Mouse (Mus musculus) WW6 (cell line): ENCODE data around the gene Zfand3.

Experiments
- DNase-seq: peaks from one replicate; pipeline ENCODE4 v3.0.0-alpha.2; 2013; ENCODE audit warnings: low read depth, low spot score

Zfand3 gene

DNA sequence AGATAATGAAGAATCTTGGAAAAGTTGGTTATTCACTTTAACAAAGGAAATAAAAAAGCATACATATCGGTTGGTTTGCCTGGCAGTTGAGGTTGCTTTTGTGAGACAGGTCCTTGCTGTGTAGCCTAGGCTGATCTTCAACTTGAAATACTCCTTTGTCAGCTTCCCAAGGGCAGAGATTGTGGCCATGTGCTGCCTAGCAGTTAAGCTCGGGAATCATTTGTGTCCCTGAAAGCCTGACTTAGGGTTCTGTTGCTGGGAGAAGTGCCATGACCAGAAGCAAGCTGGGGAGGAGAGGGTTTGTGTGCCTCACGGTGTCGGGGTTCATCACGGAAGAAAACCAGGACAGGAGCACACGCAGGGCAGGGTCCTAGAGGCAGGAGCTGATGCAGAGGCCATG lies 143.8 kb downstream of the Zfand3 start:
- no peak for DNase-seq

DNA sequence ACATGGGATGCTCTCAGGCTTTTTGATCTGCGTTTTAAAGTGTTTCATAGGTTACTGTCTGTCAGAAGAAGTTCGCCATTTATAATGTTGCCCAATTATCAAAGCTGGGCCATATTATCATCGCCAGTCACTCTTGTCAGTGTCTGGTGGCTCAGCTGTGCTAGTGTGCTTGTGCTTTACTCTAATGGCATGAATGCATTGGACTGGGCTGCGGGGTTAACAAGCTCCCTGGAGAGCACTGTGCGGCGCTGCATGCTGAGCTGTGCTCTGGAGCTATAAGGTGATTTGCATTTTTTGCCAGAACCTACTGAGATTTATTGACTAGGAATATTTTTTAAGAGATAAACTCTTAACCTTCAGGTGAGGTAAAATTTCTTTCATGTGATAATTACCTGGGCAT lies 145.4 kb downstream of the Zfand3 start:
- no peak for DNase-seq

DNA sequence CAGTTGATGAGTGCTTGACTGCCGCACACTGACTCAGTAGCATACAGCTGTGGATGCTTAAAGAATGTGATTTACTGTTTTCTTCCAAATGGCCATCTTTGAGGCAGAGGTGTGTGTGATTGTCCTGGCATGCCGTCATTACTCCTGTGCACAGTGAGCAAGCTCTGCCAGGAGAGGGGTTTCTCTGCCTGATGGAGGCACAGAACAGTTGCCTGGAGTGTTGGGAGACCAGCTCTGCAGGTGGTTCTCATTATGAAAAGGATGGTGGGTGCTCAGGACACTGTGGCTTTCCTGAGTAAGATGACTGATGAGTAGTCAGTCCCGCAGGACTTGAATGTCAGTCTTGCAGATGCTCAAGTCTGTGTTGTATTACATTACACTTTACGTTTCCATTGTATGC lies 149.6 kb downstream of the Zfand3 start:
- DNase-seq: no peak

DNA sequence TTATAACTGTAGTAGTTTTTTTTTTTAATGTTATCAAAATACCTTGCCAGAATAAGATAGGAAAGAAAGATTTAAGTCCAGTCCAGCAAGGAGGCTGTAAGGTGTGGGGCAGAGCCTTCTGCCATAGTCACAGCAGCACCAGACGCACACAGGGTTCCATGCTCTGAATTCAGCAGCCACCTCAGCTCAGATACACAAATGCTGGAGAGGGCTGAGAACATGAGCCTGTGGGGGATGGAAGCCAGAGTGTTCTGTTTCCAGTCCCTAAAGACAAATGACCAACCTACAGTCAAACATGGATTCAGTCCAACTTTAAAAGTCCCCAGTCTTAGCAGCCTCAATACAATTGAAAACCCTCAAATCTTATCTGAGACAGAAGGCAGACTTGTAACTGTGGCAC lies 150.3 kb downstream of the Zfand3 start:
- no peak for DNase-seq

DNA sequence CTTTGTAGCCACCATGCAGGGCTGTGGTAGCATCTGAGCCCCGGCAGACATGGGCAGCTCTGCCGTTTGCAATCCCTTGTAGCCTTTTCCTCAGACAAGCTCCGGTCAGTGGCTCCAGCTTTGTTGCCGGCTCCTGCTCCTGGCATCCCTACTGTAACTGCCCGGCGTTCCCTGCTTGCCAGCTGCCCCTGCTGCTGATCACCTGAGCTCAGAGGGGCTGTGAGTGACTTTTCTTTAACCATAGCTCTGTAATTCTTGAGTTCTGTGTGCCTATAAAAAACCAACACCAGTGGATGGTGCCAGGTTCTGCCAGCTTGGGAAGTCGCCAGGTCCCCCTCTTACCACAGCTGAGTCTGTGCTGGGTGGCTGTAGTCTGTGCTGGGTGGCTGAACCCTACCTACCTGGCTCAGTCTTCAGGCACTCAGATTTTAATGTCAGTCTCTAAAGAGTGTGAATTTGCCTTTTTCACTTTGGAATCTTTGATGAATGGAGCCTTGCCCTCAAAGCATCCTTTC lies 150.9 kb downstream of the Zfand3 start:
- DNase-seq: no peak

DNA sequence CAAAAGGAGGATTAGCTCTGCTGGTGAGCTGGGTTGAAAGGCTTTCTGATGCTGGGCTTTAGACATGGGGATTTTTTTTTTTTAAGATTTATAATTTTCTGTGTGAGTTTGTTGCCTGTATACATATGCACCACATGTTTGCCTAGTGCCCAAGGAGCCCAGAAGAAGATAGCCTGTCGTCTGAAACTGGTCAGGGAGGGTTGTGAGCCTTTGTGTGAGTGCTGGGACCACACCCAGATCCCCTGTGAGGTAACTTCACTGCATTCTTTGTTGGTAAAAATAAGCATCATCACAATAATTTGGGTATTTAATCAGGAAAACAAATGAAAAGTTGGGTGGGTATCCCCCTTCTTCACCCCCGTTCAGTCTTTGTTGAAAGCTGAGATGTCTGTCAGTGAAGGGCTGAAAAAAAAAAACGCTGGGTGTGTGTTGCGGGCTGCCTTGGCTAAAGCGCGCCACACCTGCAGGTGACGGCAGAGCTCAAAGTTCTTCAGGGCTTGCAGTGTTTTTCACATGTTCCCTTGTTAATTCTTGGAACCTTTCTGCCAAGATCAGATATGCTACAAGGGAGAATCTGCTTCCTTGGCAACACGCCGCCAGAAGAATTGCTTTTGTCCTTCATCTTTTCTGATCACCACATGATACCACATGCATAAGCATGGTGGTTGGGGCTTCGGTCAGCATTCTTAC lies 154.0 kb downstream of the Zfand3 start:
- no peak for DNase-seq

DNA sequence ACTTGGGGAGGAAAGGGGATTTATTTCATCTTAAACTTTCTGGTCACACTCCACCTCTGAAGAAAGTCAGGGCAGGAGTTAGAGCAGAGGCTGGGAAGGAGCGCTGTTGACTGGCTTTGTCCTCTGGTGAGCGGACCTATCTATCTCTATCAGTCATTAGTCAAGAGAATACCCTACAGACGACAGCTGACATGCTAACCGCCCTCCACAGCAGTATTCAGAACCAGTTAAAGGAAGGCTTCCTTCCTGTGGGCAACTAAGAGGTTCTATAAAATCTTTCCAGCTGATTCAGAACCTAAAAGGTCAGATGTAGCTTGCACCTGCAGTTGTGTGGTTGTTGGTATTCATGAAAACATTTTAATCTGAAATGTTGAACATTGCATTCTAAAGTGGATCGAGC lies 154.8 kb downstream of the Zfand3 start:
- no peak for DNase-seq

DNA sequence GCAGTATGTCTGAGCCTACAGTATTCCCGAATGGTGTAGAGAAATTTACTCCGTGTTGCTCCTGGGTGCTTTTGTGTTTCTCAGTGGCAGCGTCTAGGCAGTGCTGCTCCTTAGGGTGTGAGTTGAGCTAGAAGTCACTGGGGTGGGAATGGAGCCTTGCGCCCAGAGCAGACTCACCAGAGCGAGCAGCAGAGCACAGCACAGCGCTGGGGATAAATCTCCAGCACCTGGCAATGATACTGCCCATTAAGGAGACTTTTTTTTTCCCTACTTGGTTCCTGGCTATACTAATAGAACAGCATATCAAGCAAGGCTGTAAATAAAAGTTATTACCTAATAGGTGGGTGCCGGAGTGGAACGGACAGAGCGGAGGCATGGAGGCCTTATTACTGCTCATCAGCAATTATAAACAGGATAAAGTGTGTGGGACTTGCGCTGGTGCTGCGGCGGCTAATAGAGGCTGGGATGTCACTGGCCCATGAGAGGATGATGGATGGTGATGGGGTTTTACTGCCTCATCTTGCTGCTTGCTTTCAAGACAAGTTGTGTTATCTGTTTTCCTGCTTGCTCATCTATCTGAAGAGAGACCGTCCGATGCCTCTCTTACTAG lies 156.4 kb downstream of the Zfand3 start:
- no peak for DNase-seq

DNA sequence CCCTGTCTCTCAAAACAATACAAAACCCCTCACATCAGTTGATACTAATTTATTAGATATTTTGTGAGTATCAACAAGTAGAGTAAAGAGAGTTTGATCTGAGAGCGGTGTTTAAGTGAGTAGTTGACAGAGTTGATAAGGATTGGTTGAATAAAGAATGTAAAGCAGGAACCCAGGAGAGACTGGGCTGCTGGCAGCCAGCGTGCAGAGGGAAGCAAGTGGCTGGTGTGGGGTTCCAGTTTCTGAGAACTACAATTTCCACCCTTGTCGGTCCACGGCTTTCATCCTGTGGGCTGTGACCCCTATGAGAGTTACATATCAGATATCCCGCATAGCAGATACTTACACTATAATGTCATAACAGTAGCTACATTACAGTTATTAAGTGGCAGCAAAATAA lies 158.4 kb downstream of the Zfand3 start:
- DNase-seq: no peak

DNA sequence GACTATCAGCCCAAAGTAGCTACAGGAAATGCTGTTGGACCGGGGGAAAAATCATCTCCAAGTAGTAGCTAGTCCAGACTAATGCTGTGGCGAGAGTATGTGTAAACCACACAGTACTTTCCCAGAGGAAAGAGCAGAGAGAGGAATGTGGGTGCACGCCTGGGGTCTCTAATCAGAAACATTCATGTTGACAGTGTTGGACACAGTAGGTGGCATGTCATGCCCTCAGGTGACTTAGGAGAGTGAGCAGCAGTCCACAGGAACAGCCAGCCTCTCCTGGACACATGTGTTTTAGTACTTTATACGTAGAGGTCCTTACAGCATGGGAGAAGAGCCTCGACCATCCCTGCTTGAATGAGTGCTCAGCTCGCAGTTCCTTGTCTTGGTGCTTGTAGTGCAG lies 159.3 kb downstream of the Zfand3 start:
- DNase-seq: no peak

DNA sequence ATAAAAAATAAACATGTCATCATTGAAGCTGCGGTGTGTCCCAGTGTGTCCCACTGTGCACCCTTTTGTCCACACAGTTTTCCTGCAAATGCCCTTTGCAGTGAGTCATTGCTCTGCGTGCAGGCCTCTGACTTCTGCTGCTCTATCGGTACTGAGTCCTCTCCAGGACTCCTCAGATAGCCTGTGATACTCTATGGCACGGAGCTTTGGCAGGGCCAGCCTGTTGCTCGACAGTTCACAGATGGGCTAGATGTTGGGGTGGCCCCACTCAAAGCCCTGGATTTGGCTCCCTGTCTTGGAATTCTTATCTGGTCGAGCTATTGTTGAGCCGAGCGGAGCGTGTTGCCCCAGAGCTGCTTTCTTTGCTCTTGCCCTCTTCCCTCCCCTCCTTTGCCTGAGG lies 160.3 kb downstream of the Zfand3 start:
- DNase-seq: no peak

DNA sequence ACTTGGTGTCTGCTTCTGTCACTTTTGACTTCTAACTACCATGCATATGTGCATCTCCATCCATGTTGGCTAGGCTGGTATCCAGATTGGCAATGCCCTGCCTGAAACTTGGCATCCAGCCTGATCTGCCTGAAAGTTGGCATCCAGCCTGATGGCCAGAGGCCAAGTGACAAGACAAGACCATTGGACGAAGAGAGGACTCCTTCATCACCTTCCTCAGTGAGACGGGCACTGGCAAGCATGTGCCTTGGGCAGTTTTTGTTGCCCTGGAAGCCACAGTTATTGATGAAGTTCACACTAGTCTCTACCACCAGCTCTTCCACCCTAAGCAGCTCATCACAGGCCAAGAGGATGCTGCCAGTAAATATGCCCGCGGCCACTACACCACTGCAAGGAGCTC lies 172.9 kb downstream of the Zfand3 start:
- DNase-seq: no peak

DNA sequence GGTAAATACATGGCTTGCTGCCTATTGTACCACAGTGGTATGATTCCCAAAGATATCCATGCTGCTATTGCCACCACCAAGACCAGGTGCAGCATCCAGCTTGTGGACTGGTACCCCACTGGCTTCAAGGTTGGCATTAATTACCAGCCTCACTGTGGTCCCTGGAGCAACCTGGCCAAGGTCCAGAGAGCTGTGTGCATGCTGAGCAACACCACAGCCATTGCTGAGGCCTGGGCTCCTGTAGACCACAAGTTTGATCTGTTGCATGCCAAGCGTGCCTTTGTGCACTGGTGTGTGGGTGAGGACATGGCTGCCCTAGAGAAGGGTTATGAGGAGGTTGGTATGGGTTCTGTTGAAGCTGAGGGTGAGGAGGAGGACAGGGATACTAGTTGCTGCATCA lies 173.9 kb downstream of the Zfand3 start:
- no peak for DNase-seq

DNA sequence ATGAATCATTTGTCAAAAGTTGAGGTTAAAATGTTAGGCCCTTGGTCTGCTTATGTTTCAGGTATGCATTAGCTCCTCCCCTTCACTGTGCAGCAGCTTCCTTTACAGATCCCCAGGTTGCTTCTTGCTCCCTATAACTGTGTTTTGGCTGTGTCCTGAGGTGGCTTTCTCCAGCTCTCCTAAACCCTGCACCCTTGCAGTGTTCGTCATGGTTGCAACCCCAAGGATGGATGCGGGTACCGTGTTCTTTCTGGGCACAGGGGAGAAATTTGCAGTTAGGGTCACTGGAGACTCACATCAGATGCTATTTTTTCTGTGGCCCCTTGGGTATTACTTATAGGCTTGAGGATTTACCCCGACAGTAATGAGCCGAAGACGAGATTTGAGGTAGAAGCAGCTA lies 175.7 kb downstream of the Zfand3 start:
- DNase-seq: no peak

DNA sequence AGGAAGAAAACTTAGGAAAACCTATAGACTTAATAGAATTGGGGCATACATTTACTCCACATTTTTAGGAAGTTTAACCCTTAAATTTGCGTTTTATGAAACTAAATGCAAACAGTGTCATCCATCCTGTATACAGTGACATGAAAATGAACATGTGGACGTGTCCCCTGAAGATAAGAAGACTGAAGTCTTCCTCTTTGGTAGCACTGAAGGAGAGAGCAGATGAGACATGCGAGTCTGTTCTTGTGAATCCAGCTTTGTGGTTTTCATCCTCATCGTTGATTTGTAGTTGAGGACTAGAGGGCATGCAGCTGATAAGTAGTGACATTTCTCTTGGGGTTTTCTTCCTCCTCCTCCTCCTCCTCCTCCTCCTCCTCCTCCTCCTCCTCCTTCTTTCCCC lies 177.0 kb downstream of the Zfand3 start:
- DNase-seq: no peak

DNA sequence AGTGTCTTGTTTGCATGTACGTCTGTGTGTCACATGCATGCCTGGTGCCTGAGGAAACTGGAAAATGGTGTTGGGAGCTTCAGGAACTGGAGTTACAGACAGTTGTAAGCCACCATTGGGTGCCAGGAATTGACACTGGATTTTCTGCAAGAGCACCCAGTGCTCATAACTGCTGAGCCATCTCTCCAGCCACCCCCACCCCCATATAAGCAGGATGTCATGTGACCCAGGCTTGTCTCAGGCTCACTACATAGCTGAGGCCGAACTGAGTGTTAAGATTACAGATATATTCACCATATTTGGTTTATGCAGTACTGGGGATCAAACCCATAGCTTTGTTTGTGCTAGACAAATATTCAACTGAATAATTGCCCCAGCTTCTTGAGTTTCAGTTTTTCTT lies 177.5 kb downstream of the Zfand3 start:
- no peak for DNase-seq

DNA sequence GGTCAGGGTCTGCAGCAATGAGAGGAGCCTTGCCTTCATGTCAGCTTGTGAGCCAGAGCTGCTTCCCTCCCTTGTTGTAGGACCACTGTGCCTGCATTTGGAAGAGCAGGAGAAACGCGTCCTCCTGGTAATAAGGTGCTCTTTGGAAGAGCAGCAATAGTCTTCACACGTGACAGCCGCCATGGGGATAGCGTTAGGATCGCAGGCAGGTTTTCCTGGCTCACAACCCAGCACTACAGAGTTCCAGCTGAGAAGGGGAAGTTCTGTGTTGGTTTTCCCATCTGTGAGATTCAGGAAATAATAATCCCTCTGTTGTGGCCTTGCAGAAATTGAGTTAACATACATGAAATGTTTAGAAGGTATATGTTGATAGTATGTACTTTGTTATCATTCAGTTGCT lies 179.0 kb downstream of the Zfand3 start:
- DNase-seq: no peak

DNA sequence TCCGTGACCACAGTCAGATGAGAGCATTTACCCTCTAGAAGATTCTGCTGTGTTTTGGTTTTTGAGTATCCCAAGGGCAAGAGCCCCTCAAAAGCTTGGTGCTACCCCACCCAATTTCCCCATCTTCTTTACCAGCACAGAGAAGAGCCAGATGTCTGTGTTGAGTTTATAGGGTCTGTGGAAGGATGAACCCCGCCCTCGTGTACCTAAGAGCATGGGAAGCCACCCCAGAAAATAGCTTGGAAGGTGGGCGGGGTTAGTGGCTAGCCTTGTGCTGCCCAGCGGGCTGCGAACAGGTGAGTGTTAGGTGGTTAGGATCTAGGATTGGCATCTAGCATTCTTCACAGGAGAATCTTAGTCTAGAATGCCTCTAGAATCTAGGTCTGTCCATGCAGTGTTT lies 182.6 kb downstream of the Zfand3 start:
- DNase-seq: no peak

DNA sequence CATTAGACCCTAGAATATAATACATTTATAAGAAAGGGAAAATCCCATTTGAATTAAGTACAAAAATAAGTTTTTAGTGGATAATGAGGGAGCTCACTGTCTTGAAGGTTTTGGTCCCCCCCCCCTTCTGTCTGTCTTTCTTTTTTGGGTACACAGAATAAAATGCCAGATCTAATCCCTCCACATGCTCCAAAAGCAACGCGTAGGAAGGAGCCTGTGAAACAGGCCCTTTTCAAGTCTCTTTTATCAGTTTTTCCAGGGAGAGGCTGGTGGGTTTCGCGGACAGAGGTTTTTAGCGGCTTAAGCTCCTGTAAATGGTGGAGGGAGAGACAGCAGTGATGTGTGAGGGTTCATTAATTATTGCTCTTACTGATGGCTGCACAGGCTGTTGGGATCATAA lies 183.0 kb downstream of the Zfand3 start:
- no peak for DNase-seq

DNA sequence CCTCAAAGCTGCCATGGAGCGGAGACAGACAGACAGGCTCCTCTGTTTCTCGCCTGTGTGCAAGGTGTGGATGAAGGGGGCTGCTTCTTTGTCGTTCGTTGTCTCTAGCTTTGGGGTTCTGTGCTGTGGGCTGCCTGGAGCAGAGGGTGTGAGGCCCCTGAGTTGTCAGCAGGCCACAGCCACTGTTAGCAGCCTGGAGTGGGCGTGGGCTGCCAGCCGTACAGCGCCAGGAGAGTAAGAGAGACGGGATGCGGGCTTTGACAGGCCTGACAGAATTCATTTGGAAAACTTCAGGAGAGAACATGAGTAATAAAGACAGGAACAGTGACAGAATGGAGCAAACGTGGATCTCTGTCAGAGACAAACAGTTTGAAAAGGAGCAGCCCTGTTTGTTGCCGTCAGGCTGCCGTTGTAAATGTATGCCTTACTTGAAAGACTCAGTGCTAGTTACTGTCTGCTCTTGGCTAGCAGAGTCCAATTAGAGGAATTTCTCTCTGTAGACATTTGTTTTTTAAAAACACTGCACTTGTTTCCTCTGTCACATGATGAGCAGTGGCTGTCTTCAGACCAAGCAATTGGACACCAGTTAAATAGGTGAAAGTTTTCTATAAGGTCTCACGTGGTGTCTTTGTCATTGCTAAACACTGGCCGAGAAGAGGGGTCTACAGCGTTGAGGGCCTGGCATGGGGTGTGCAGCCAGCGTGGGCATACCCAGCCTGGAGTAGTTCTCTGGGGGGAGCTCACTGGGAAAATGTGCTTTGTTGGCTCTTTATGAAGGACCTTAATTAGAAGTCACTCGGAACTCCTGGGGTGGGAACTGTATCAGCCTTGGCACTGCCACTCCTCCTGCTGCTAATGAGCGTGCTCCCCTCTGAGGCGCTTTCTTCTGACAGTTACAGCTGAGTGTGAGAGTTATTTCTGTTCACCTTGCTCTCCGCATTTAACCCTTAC lies 183.8 kb downstream of the Zfand3 start:
- no peak for DNase-seq

DNA sequence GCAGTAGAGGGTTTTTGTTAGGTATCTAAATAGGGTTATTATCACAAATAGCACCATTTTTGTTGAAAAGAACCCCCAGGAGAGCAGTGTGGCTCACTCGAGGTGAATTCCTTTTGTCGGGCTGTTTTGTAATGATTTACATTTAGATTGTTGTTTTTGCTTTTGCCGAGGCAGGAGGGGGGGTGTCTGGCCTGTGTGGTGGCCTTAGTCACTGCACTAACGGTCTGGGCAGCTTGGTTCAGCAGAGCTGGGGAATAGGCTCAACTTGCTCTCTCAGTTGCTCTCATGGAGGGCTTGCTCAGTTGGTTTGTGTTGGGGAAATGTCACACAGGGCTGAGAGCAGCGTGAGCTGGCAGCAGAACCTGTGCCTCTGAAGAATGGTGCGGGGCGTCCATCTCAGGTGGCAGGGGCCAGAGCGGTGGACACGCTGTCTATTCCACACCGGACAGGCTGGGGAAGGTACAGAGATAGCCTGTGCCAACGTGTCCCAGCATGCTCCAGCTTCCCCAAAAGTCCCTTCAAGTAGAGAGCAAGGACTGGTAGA lies 186.6 kb downstream of the Zfand3 start:
- DNase-seq: no peak

DNA sequence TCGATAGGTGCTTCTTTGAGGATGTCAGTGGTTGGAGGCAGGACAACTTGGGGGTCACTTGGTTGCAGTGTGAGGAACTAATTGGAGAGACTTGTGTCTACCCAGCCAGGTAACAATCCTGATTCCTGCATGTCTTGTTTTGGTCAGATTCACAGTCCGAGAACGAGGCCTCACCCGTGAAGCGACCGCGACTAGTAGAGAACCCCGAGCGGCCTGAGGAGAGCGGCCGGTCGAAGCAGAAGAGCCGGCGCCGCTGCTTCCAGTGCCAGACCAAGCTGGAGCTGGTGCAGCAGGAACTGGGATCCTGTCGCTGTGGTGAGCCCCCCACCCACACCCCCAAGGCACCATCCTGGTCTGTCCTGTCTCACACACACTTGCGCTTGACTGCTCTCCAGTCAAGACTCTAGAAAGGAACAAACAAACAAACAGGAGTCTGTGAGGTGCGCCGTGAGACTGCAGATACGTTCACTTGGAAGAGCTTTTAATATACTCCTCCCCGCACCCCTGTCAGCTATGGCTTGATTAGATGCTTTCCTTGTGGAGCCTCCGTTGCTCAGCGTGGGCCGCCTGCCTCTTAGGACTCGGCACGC lies 188.0 kb downstream of the Zfand3 start:
- DNase-seq: no peak
